Mouse (Mus musculus) T-helper 1 cell (primary cell): Measurements from ENCODE around the gene Krt33b.

Source experiments
- in situ Hi-C: fragments of 300-600 bp; cut with MboI, MseI; formaldehyde crosslinking; loops from one replicate; pipeline ENCODE4 v1.15.1; 2025; ENCODE audit warnings: high pct_unique_total_duplicates

Gene Krt33b

GRCm38 (mm10) chr11:100029768-100030167 lies at the start of gene Krt33b:
Gene Krt33b, minus strand, starts transcription at chr11:100029868.
- in situ Hi-C loops = loop anchor here (5.0 to 25.0 kb wide), 2 partner anchors 72 to 942 kb away; partner anchors contain the start of gene Tns4

DNA sequence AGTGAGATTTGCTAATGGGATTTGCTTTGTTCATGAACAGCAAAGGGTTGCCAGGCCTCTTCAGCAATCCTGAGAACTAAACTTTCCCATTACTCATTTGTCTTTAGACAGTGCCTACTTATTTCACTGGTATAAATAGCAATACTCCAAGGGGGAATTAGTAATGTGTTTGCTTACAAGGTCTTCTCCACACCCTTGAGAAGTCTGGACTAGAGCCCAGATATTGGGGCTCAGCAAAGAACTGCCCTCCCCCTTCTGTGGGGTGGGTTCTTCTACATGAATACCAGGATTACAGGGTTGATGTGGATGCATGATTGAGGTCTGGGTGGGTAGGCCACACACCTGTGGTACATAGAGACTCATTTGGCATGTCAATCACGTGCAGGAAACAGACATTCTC lies 44.2 kb upstream of the Krt33b start:
- in situ Hi-C loops = no loop called here

DNA sequence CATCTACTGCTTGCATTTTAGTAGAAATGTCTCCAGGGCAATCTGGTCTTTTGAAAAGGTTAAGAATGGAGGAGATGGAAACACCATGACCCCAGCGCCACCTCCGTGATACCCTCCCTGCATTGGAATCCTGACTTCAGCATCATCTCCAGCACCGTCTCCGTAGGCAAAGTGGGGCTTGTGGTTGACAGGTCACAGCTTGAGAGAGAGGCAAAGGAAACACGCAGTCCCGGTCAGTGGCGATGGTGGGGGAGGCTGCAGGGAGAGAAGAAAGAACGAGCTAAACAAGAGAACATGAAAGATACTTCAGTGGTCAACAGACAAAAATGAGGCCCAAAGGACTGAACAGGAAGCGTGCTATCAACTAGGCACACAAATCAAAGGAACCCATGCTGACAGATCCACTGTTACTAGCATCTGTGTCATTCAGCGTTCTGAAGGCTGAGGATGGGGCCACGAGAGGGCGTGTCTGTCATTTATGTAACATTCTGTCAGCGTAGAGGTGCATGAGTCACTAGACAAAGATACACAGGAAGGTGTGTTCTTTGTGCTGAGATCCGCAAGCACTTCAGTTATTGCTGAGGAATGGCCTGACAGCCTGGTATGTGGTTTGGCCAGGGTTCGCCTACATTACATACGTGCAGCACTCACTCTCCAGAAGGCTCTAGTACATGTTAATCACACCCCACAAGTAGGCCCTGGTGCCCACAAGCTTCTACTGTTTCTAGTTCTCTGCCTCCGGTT lies 37.8 kb upstream of the Krt33b start:
- in situ Hi-C loops = no loop called here

GRCm38 (mm10) chr11:100066236-100067010 lies 36.8 kb upstream of the Krt33b start:
- in situ Hi-C loops = no loop called here

- in situ Hi-C loops = no loop called here
Measured at GRCm38 (mm10) chr11:100058875-100059274, 29.2 kb upstream of the Krt33b start.

DNA sequence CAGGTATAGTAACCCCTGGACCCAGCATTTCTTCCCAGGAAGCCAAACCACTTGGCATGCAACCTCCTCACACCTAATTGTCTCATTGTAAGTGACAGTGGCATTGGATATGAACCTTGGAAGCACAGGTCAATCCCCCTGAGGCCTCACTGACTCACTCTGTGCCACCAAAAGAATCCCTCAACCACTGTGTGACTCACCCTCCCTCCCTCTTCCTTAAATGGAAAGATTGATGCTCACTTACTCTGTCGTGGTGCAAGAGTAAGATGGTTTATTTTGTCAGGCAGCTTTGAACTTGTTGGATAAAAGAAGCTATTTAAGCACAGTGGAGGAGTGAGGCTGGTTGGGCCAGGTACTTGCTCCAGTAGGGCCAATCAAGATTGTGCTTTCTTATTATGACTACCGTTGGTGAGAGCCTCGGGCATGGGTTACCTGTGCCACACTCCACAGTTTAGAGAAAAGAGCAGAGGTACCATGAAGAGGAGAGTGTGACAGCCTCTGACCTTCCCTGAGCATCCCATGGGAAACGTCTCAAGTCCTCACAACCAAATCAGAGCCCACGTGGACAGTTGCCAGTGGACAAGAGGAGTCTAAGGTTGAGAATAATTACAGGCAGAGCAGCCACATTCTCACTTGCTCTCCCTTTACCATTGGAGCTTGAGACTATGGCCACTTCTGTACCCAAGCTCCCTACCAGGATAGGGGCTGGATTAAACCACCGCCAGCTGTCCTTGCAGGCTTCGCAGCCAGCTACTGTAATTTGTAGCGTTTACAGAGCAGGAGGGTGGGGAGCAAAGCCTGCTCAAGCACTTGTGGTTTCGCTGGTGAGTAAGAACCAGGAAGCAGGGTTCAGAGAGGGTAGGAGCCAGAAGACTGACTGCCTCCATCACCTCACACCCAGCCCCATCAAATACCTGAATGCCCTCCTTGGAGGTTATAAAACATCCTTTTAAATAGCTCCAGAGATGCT lies 26.3 kb upstream of the Krt33b start:
- in situ Hi-C loops = no loop called here

DNA sequence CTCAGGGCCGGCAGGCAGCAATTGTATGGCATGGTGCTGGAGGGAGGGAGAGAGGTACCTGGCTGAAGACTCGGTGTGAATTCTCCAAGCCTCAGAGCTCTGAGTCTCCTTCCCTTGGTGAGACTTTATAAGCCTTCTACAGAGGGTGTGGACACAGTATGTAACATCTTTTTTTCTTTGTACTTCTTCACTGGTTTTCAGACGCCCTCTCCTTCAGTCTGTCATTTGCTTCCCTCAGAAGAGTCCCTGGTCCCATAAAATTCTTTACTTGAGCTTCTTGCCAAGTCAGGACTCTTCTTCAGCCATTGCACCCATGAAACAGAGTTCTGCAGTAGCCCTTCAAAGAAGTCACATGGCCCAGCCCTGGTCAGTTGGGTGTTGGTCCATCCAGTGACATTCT lies 20.8 kb upstream of the Krt33b start, which contains the start of gene Krt31:
TSS of gene Krt31 (minus strand) at position 101 of the 400 bp plus-strand sequence.
- in situ Hi-C loops = no loop called here

- in situ Hi-C loops = loop anchor here (25.0 kb wide), 1 partner anchor 960 kb away; the partner anchor contains the start of gene Tns4
Measured at GRCm38 (mm10) chr11:100047193-100047592, 17.5 kb upstream of the Krt33b start.

DNA sequence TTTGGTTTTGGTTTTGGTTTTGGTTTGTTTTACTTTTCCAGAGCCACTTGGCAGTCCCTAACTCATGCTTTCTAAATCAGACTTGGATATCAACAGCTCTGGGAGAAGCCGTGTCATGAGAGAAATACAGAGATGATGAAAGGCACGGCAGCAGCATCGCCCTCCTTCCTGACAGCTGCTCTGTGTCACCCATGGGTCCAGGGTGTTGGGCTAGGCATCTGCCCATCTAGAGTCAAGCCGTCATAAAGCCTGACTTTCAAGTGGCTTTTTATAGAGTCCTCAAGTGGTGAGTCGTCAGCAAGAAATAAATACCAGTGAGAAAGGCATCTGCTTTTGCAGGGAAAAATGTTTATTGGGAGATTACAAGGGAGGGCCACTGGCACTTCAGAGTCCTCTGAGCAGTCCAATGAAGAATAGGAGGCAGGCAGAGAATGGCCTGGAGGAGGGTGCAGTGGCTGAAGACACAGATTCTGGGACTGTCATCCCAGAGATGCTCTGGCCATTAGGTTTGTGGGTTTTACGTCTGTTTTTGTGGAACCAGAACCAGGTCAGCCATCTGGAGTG lies 16.7 kb upstream of the Krt33b start:
- in situ Hi-C loops = loop anchor here (25.0 kb wide), 1 partner anchor 959 kb away; the partner anchor contains the start of gene Tns4

GRCm38 (mm10) chr11:100041454-100041853 lies 11.8 kb upstream of the Krt33b start, which contains the start of gene Krt34:
Gene Krt34, minus strand, starts transcription at chr11:100041554.
- in situ Hi-C loops = loop anchor here (25.0 kb wide), 1 partner anchor 954 kb away; the partner anchor contains the start of gene Tns4

DNA sequence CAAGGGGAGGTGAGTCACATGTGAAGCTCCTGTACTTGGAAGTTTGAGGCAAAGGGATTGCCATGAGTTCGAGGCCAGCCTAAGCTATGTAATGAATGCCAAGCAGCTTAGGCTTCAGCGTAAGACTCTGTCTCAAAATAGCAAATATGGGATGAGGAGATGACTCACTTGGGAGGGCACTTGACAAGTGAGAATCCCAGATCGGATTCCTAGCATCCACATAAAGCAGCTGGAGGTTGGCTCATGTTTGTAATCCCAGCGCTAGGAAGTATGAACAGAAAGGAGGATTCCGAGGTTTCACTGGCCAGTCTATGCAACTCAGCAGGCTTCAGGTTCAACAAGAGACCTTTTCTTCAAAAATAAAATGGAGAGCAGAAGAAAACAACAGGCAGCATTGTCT lies 8.2 kb downstream of the Krt33b start:
- in situ Hi-C loops = no loop called here

DNA sequence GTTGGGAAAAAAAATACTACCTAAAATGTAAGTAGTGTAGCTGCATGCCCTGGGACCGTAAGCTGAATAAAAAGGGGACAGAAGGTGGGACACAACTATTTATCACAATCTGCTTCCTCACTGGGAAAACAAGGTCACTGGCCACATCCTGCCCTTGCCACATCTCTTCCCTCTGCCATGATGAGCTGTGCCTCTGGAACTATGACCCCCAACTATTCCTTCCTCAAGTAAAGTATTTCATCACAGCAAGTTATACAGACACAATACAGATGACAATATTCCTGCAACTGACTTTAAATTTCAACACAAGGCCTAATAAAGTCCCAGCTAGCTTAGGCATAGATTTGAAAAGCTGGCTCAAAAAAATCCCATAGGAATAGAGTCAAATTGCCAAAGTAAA lies 10.2 kb downstream of the Krt33b start:
- in situ Hi-C loops = no loop called here

DNA sequence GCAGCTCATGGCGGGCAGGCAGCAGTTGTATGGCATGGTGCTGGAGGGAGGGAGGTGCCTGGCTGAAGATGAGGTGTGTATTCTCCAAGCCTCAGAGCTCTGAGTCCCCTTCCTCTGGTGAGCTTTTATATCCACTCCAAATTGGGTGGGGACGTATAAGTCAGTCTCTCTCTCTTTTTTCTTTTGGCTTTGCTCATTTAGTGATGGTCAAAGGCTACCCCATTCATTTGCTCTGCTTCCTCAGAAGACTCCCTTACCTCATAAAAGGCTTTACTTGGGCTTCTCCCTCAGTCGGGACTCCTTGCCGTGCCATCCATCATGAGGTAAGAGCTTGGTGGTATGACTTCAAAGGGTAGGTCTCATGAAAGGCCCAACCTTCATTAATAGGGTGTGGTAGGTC lies 13.6 kb downstream of the Krt33b start, which contains the start of gene Krt33a:
TSS of gene Krt33a (minus strand) at position 101 of the 400 bp plus-strand sequence.
- in situ Hi-C loops = no loop called here

DNA sequence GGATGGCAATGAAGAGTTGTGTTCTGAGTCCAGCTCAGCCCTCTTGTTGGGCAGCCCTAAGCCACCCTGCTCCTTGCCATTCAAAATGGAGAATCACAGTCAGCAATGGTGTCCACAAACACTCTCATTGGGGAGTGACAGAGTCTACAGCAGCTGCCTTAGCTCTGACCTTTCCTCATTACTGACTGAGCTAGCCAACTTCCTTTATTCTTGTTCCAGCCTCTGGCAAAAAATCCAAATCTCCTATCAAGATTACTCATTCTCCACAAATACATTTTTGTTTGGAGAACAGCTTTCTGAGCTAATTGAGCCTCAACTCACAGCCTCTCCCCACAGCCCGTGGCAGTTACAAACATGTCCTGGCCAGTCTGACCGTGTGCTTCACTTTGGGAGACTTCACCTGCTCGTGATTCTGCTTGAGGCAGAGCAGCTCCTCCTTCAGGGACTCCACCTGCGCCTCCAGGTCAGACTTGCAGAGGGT lies 15.9 kb downstream of the Krt33b start:
- in situ Hi-C loops = no loop called here

GRCm38 (mm10) chr11:100010682-100011081 lies 19.0 kb downstream of the Krt33b start:
- in situ Hi-C loops = no loop called here

DNA sequence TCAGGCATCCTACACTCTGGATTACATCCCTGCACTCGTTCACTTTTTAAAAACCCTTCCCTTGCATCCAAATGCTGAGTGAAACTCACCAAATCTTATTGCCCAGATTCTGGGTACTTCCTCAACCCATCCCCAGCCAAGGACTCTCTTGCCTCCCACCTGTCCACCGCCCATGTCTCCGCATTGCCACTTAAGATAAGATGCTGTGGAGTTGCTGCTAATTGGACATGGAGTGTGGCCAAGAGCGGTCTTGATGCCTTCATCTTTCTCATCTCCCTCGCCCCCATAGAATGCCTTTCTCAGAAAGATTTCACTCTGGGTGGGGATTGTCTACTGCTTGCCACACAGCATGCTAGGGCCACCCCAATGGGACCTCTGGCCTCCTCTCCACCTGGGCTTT lies 21.3 kb downstream of the Krt33b start:
- in situ Hi-C loops = no loop called here

- in situ Hi-C loops = no loop called here
Measured at GRCm38 (mm10) chr11:100006624-100007023, 23.0 kb downstream of the Krt33b start.

DNA sequence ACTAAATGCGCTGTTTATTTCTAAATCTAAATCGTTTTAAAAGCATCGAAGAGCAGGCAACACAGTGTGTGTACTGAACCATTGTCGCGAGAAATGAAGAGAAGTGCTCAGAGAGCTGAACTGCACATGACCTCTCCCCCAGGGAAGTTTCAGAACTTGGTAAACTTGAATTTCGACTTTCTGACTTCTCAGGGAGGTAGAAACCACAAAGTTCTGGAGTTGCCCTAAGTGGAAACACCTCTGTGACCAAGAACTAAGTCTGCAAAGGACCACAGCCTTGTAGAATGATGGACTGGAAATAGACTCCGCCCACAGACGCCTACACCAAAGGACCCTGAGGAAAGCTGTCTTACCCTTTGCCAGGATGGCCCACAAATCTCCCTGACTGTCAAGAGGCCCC lies 23.8 kb downstream of the Krt33b start:
- in situ Hi-C loops = no loop called here

DNA sequence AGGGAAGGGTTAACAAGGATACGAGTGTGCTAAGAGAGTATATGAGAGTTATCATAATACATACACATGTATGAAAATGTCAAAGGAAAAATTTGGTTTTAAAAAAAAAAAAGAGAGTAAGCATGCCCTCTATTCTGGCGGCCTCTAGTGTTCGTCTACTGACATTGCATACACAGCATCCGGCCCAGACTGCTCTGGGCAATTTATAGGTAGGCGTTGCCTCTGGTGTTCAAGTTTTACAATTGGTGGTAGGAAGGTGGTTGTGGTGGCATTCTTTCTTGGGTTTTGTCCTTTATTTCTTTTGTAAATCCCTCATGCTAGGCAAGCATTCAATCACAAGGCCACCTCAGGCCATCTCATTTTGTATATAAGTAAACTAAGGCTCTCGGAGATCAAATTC lies 24.8 kb downstream of the Krt33b start:
- in situ Hi-C loops = loop anchor here (5.0 kb wide), 1 partner anchor 543 kb away; no protein-coding TSS in a partner anchor

DNA sequence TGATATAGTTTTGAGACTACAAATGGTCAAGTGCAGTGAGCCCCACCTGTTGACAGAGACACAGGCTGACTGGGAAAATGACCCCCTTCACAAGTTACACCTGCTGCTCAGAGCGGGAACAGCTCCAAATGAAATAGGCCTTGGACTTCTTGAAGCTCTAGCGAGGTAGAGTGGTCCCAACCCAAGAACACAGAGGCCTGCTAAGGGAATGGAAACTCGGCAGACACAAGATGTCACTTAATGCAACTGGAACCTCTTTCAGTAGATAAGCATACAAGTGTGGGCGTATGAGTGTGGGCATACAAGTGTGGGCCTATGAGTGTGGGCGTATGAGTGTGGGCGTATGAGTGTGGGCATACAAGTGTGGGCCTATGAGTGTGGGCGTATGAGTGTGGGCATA lies 30.6 kb downstream of the Krt33b start:
- in situ Hi-C loops = no loop called here

DNA sequence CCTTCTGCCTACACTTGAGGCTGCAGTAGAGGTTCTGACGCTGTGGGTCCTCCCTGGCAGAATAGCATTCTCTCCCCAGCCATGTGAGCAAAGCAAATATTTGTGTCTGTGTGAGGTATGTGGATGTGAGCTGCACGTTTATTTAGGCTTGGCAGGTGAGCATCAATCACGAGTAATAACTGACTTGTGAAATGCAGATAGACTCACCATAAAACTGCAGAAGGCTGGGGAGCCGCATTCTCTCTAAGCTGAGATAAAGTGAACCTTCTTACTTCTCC lies 35.3 kb downstream of the Krt33b start:
- in situ Hi-C loops = no loop called here
